Mouse (Mus musculus) retina, postnatal 7 days (tissue): ENCODE data around the gene Atp6v0c.
"Not testable (repeated sequence)": the region's sequence is repeated elsewhere in the genome, so short reads cannot be mapped to it uniquely, and the experiment has no call there.

Experiments used
- DNase-seq: peaks from one replicate; pipeline ENCODE4 v3.0.0-alpha.2; 2012; ENCODE audit warnings: low read depth, low spot score

Gene Atp6v0c

GRCm38 (mm10) chr17:24157121-24157520 is 12.4 kb downstream of the Atp6v0c start:
- no peak for DNase-seq

GRCm38 (mm10) chr17:24156394-24156793 is 13.1 kb downstream of the Atp6v0c start:
- DNase-seq: no peak

GRCm38 (mm10) chr17:24155742-24156141 is 13.8 kb downstream of the Atp6v0c start:
- DNase-seq: no peak

- no peak for DNase-seq
These were observed 15.0 kb downstream of the Atp6v0c start for GRCm38 (mm10) chr17:24154463-24154862.

- DNase-seq: peak; percentile 70
These were observed 17.5 kb downstream of the Atp6v0c start for GRCm38 (mm10) chr17:24151890-24152563.

- no peak for DNase-seq
These were observed 18.1 kb downstream of the Atp6v0c start for GRCm38 (mm10) chr17:24151382-24151781.

GRCm38 (mm10) chr17:24150824-24151223 is 18.7 kb downstream of the Atp6v0c start, which contains the start of gene Pdpk1:
Pdpk1 (minus strand) TSS chr17:24150924.
- DNase-seq: no peak

GRCm38 (mm10) chr17:24149421-24149820 is 20.1 kb downstream of the Atp6v0c start:
- DNase-seq: no peak

GRCm38 (mm10) chr17:24142897-24143296 is 26.6 kb downstream of the Atp6v0c start:
- no peak for DNase-seq

GRCm38 (mm10) chr17:24141425-24141920 is 28.0 kb downstream of the Atp6v0c start:
- peak; percentile 94 for DNase-seq

GRCm38 (mm10) chr17:24140845-24141424 is 28.6 kb downstream of the Atp6v0c start:
- DNase-seq: no peak

- DNase-seq: no peak
These were observed 29.5 kb downstream of the Atp6v0c start for GRCm38 (mm10) chr17:24139968-24140367.

- DNase-seq: no peak
These were observed 30.2 kb downstream of the Atp6v0c start for GRCm38 (mm10) chr17:24139256-24139655.

GRCm38 (mm10) chr17:24137226-24137880 is 32.1 kb downstream of the Atp6v0c start:
- no peak for DNase-seq

GRCm38 (mm10) chr17:24134062-24134461 is 35.4 kb downstream of the Atp6v0c start:
- no peak for DNase-seq

GRCm38 (mm10) chr17:24132919-24133318 is 36.6 kb downstream of the Atp6v0c start:
- DNase-seq: not testable (repeated sequence)

- DNase-seq: no peak
These were observed 37.9 kb downstream of the Atp6v0c start for GRCm38 (mm10) chr17:24131570-24131969.

- DNase-seq: not testable (repeated sequence)
These were observed 40.3 kb downstream of the Atp6v0c start for GRCm38 (mm10) chr17:24129246-24129645.

- DNase-seq: no peak
These were observed 41.9 kb downstream of the Atp6v0c start for GRCm38 (mm10) chr17:24127592-24127991.

GRCm38 (mm10) chr17:24126801-24127200 is 42.7 kb downstream of the Atp6v0c start:
- DNase-seq: no peak

- no peak for DNase-seq
These were observed 50.1 kb downstream of the Atp6v0c start for GRCm38 (mm10) chr17:24119446-24119845.
